Mouse (Mus musculus) testis, adult 2 months (tissue): ENCODE data around the gene Serpina11. TPM values are rescaled to one million over a fixed set of nuclear protein-coding genes. Genes with fewer than 3 reads are reported as not detected.
A peak's percentile ranks its signal among the peaks of the same experiment; 100 is the strongest.

ENCODE experiments used
- H3K27ac ChIP-seq: fragments of 200-500 bp; 2 replicates; pipeline ENCODE4 v1.5.1; 2012; ENCODE audit warnings: low read depth, low read length; ENCODE audit not compliant: control insufficient read depth, insufficient read depth
- H3K27me3 ChIP-seq: fragments of 200-500 bp; 2 replicates; pipeline ENCODE4 v1.6.1; 2012; ENCODE audit warnings: mild to moderate bottlenecking, low read length, moderate library complexity; ENCODE audit not compliant: control insufficient read depth, insufficient read depth
- H3K36me3 ChIP-seq: fragments of 200-500 bp; 2 replicates; pipeline ENCODE4 v1.6.1; 2012; ENCODE audit warnings: mild to moderate bottlenecking, low read length; ENCODE audit not compliant: control insufficient read depth, insufficient read depth
- H3K4me1 ChIP-seq: fragments of 200-500 bp; 2 replicates; pipeline ENCODE4 v1.6.1; 2012; ENCODE audit warnings: low read length; ENCODE audit not compliant: control insufficient read depth, insufficient read depth
- H3K4me3 ChIP-seq: fragments of 200-500 bp; 2 replicates; pipeline ENCODE4 v1.5.1; 2012; ENCODE audit warnings: low read depth, mild to moderate bottlenecking, low read length, moderate library complexity, mixed read lengths; ENCODE audit not compliant: control insufficient read depth
- CTCF ChIP-seq: fragments of 200-500 bp; IDR thresholded peaks from 2 replicates; pipeline ENCODE4 v1.5.1; 2012; ENCODE audit warnings: low read depth, mild to moderate bottlenecking, inconsistent platforms, low read length, moderate library complexity; ENCODE audit not compliant: control insufficient read depth, insufficient read depth, insufficient replicate concordance
- POLR2A ChIP-seq: fragments of 200-500 bp; IDR thresholded peaks from 2 replicates; pipeline ENCODE4 v1.6.1; 2012; ENCODE audit warnings: low read depth, mild to moderate bottlenecking, inconsistent platforms, low read length, moderate library complexity; ENCODE audit not compliant: control insufficient read depth
- polyA plus RNA-seq: library from polyadenylated mRNA; depleted of rRNA; stranded (reverse); fragments of >200 nt; gene quantifications from 2 replicates; pipeline ENCODE4 v1.2.3, GENCODE M21; 2012

Serpina11 gene
- polyA plus RNA-seq, 1 experiment: not detected

GRCm38 (mm10) chr12:104002569-104003237, 12.9 kb upstream of the Serpina11 start:
- H3K27ac ChIP-seq: peak overlapping the region; percentile 33; the same call in 1 of the 2 replicates
- no peaks in the 10 kb centered on the region for H3K36me3 ChIP-seq
- no peak for TF ChIP-seq POLR2A
- TF ChIP-seq CTCF: no peak
- no peak overlapping the region for H3K4me3 ChIP-seq
- H3K27me3 ChIP-seq: no peaks in the 10 kb centered on the region
- no peaks in the 10 kb centered on the region for H3K4me1 ChIP-seq

DNA sequence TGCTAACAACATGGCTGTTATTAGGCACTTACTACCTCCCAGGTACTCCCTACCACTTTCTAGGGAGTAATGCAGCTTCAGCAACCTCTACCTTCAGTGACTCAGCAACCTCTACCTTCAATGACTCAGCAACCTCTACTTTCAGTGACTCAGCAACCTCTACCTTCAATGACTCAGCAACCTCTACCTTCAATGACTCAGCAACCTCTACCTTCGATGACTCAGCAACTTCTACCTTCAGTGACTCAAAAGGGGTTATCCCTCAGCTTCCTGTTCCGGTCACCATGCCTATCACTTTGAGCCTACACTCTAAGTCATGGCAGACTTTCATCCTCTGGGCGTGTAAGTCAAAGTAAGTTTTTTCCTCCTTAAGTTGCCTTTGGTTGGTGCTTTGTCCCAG, 10.8 kb upstream of the Serpina11 start:
- Histone ChIP-seq H3K27ac (no peak overlapping the region), H3K4me3 (no peak overlapping the region), H3K27me3 (no peaks in the 10 kb centered on the region), H3K4me1 (peaks cover 2% of the 10 kb centered on the region; the same call in 1 of the 2 replicates), H3K36me3 (no peaks in the 10 kb centered on the region)
- TF ChIP-seq POLR2A (no peak), CTCF (no peak)

GRCm38 (mm10) chr12:103999611-104000010, 9.9 kb upstream of the Serpina11 start:
- H3K36me3 ChIP-seq: no peaks in the 10 kb centered on the region
- peaks cover 2% of the 10 kb centered on the region; the same call in 1 of the 2 replicates for H3K4me1 ChIP-seq
- H3K27me3 ChIP-seq: no peaks in the 10 kb centered on the region
- no peak overlapping the region for H3K27ac ChIP-seq
- TF ChIP-seq POLR2A: no peak
- no peak for TF ChIP-seq CTCF
- H3K4me3 ChIP-seq: no peak overlapping the region

- Histone ChIP-seq H3K4me3 (no peak overlapping the region), H3K27ac (no peak overlapping the region), H3K27me3 (no peaks in the 10 kb centered on the region), H3K4me1 (peaks cover 2% of the 10 kb centered on the region; the same call in 1 of the 2 replicates), H3K36me3 (no peaks in the 10 kb centered on the region)
- TF ChIP-seq POLR2A: no peak
- TF ChIP-seq CTCF: no peak
Observed at GRCm38 (mm10) chr12:103996513-103996912, 6.8 kb upstream of the Serpina11 start.

DNA sequence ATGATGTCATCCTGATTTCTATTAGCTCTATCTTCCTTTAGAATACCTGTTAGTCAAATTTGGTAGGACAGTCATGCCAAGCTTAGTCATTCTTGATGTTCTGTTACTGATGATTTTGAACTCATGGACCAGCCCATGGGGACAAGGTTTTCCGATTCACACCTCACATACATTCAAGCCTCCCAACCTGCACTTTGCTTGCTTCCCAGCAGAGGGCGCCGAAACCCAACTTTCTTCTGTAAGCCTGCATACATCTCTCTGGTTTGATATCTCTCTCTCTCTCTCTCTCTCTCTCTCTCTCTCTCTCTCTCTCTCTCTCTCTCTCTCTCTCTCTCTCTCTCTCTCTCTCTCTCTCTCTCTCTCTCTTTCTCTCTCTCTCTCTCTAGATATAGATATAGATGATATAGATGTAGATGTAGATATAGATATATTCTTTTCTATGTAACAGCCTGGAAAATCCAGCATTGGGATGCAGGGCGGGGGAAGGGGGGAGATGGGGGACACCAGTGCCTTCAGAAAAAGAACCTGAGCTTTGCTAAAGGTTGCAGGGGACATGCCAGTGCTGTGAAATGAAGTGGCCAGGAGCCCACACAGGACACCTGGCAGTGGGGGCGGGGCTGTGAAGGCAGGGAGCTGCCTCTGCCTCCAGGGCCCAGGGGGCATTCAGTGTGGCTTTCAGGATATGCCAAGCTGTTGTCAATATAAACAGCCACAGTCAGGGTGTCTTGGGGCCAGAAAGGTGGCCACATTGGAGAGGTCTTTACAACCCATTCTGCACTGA, 5.7 kb upstream of the Serpina11 start:
- TF ChIP-seq POLR2A: no peak
- peak; percentile 82; the same call in 1 of the 2 replicates for TF ChIP-seq CTCF
- no peak overlapping the region for H3K27ac ChIP-seq
- no peaks in the 10 kb centered on the region for H3K27me3 ChIP-seq
- H3K36me3 ChIP-seq: no peaks in the 10 kb centered on the region
- H3K4me3 ChIP-seq: no peak overlapping the region
- H3K4me1 ChIP-seq: peaks cover 2% of the 10 kb centered on the region; the same call in 1 of the 2 replicates

GRCm38 (mm10) chr12:103992945-103993344, 3.2 kb upstream of the Serpina11 start:
- H3K4me1 ChIP-seq: peaks cover 2% of the 10 kb centered on the region; the same call in 1 of the 2 replicates
- H3K36me3 ChIP-seq: no peaks in the 10 kb centered on the region
- no peaks in the 10 kb centered on the region for H3K27me3 ChIP-seq
- no peak for TF ChIP-seq POLR2A
- H3K27ac ChIP-seq: no peak overlapping the region
- no peak overlapping the region for H3K4me3 ChIP-seq

DNA sequence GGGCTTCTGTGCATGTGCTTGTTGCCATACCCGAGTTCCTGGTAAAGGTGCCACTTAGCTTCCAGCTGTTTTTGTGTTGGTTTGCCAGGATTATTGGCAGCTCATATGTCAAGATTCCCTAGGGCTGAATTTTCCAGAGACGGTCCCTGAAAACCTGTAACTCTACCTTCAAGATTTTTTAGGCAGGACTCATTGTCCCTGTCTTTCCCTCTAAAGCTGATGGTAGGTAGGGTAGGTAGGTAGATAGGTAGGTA, 316 bp downstream of the Serpina11 start:
- Histone ChIP-seq H3K27me3 (no peaks in the 10 kb centered on the region), H3K4me1 (no peaks in the 10 kb centered on the region), H3K27ac (no peak overlapping the region), H3K36me3 (no peaks in the 10 kb centered on the region), H3K4me3 (no peak overlapping the region)
- TF ChIP-seq CTCF (no peak), POLR2A (no peak)
